Mouse (Mus musculus) lung, adult 2 months (tissue): ENCODE measurements around the gene Lrch1. TPM values are rescaled to one million over a fixed set of nuclear protein-coding genes. Genes with fewer than 3 reads are reported as not detected.

Experiments
- DNase-seq: peaks from one replicate; pipeline ENCODE4 v3.0.0; 2022
- H3K4me1 ChIP-seq: fragments of 200-500 bp; 2 replicates; pipeline ENCODE4 v1.6.1; 2011; ENCODE audit warnings: low read length; ENCODE audit not compliant: control insufficient read depth, insufficient read depth
- H3K4me3 ChIP-seq: fragments of 200-500 bp; replicated peaks from 2 replicates; pipeline ENCODE3; 2011; ENCODE audit warnings: low read depth, mild to moderate bottlenecking, control low read depth, low read length; ENCODE audit errors: extremely low read depth
- CTCF ChIP-seq: fragments of 200-500 bp; IDR thresholded peaks from 2 replicates; pipeline ENCODE4 v1.5.1; 2011; ENCODE audit warnings: mild to moderate bottlenecking, low read length, control low read depth; ENCODE audit not compliant: insufficient read depth
- POLR2A ChIP-seq: fragments of 200-500 bp; IDR thresholded peaks from 2 replicates; pipeline ENCODE4 v1.6.1; 2011; ENCODE audit warnings: low read depth, mild to moderate bottlenecking, control low read depth, low read length, borderline replicate concordance; ENCODE audit errors: extremely low read depth
- WGBS: fragments of 180-500 bp; shearing (Covaris S2); methylation state at CpG from one replicate; pipeline ENCODE4 v1.1.7; 2018; 5-methylcytosine and 5-hydroxymethylcytosine counted together
- polyA plus RNA-seq: library from polyadenylated mRNA; depleted of rRNA; stranded (reverse); fragments of >200 nt; gene quantifications from 2 replicates; pipeline ENCODE4 v1.2.3, GENCODE M21; 2012

Lrch1 gene
- polyA plus RNA-seq, 1 experiment, result 22.6 TPM

GRCm38 (mm10) chr14:74916691-74917090 lies 31.0 kb downstream of the Lrch1 start:
- no peak for DNase-seq
- no peak for TF ChIP-seq POLR2A
- TF ChIP-seq CTCF, result no peak
- 50% methylated on average over 4 of the region's 4 CpGs for WGBS
- H3K4me1 ChIP-seq, result peaks cover 38% of the 10 kb centered on the region
- no peak overlapping the region for H3K4me3 ChIP-seq

GRCm38 (mm10) chr14:74916075-74916474 lies 31.6 kb downstream of the Lrch1 start:
- TF ChIP-seq CTCF (no peak), POLR2A (no peak)
- DNase-seq, result no peak
- 84% methylated on average over 8 of the region's 8 CpGs for WGBS
- no peak overlapping the region for H3K4me3 ChIP-seq
- H3K4me1 ChIP-seq, result peaks cover 38% of the 10 kb centered on the region

- WGBS, result 69% methylated on average over 2 of the region's 2 CpGs
- DNase-seq, result no peak
- Histone ChIP-seq H3K4me3 (no peak overlapping the region), H3K4me1 (peaks cover 38% of the 10 kb centered on the region)
- no peak for TF ChIP-seq CTCF
- TF ChIP-seq POLR2A, result no peak
Observed at GRCm38 (mm10) chr14:74915658-74916057, 32.0 kb downstream of the Lrch1 start.

- TF ChIP-seq CTCF (no peak), POLR2A (no peak)
- 23% methylated on average over 9 of the region's 9 CpGs for WGBS
- H3K4me3 ChIP-seq, result no peak overlapping the region
- peaks cover 43% of the 10 kb centered on the region for H3K4me1 ChIP-seq
- no peak for DNase-seq
Observed at GRCm38 (mm10) chr14:74915025-74915424, 32.7 kb downstream of the Lrch1 start.

- no peak for TF ChIP-seq POLR2A
- no peak for TF ChIP-seq CTCF
- Histone ChIP-seq H3K4me1 (peaks cover 43% of the 10 kb centered on the region), H3K4me3 (no peak overlapping the region)
- 22% methylated on average over 20 of the region's 20 CpGs for WGBS
- no peak for DNase-seq
Observed at GRCm38 (mm10) chr14:74913381-74914230, 34.1 kb downstream of the Lrch1 start.

- Histone ChIP-seq H3K4me3 (no peak overlapping the region), H3K4me1 (peaks cover 29% of the 10 kb centered on the region)
- 31% methylated on average over 5 of the region's 5 CpGs for WGBS
- no peak for TF ChIP-seq POLR2A
- no peak for TF ChIP-seq CTCF
- peak; percentile 50 for DNase-seq
Observed at GRCm38 (mm10) chr14:74910363-74910762, 37.3 kb downstream of the Lrch1 start.

- no peak for DNase-seq
- H3K4me1 ChIP-seq, result peaks cover 28% of the 10 kb centered on the region
- TF ChIP-seq CTCF, result no peak
- no peak for TF ChIP-seq POLR2A
- H3K4me3 ChIP-seq, result no peak overlapping the region
- 72% methylated on average over 8 of the region's 8 CpGs for WGBS
Observed at GRCm38 (mm10) chr14:74909021-74909420, 38.7 kb downstream of the Lrch1 start.

GRCm38 (mm10) chr14:74908250-74908649 lies 39.4 kb downstream of the Lrch1 start:
- no peak for DNase-seq
- no peak for TF ChIP-seq POLR2A
- TF ChIP-seq CTCF, result no peak
- H3K4me1 ChIP-seq, result peaks cover 29% of the 10 kb centered on the region
- WGBS, result 80% methylated on average over 6 of the region's 6 CpGs
- no peak overlapping the region for H3K4me3 ChIP-seq

- Histone ChIP-seq H3K4me1 (peaks cover 32% of the 10 kb centered on the region), H3K4me3 (no peak overlapping the region)
- DNase-seq, result no peak
- 79% methylated on average over 8 of the region's 8 CpGs for WGBS
- TF ChIP-seq POLR2A (no peak), CTCF (no peak)
Observed at GRCm38 (mm10) chr14:74907706-74908105, 40.0 kb downstream of the Lrch1 start.

GRCm38 (mm10) chr14:74905990-74906389 lies 41.7 kb downstream of the Lrch1 start:
- WGBS, result 31% methylated on average over 3 of the region's 3 CpGs
- TF ChIP-seq CTCF (no peak), POLR2A (no peak)
- Histone ChIP-seq H3K4me3 (no peak overlapping the region), H3K4me1 (peaks cover 32% of the 10 kb centered on the region)
- no peak for DNase-seq

- Histone ChIP-seq H3K4me1 (peaks cover 38% of the 10 kb centered on the region), H3K4me3 (no peak overlapping the region)
- WGBS, result 78% methylated on average over 5 of the region's 5 CpGs
- DNase-seq, result no peak
- no peak for TF ChIP-seq CTCF
- no peak for TF ChIP-seq POLR2A
Observed at GRCm38 (mm10) chr14:74904442-74904841, 43.2 kb downstream of the Lrch1 start.
